Mouse (Mus musculus) myocyte (in vitro differentiated cells): ENCODE results near the gene Ccer1.

Source experiments
- CEBPB ChIP-seq: IDR thresholded peaks from 2 replicates; pipeline ENCODE4 v1.6.1; 2011; ENCODE audit warnings: mild to moderate bottlenecking, moderate library complexity; ENCODE audit not compliant: poor library complexity, insufficient read depth, severe bottlenecking
- E2F4 ChIP-seq: IDR thresholded peaks from one replicate; pipeline ENCODE4 v1.6.1; 2011; ENCODE audit warnings: mild to moderate bottlenecking, control low read depth, moderate library complexity; ENCODE audit not compliant: insufficient read depth
- MAX ChIP-seq: IDR thresholded peaks from one replicate; pipeline ENCODE4 v1.6.1; 2011; ENCODE audit warnings: low read depth, mild to moderate bottlenecking, control low read depth
- MYOD1 ChIP-seq, 3 experiments: IDR thresholded peaks; one replicate each; pipeline ENCODE4 v1.6.1; 2011; ENCODE audit warnings: control low read depth in 2 of 3, low read depth in 2 of 3, mild to moderate bottlenecking in 2 of 3, moderate library complexity in 1 of 3; ENCODE audit not compliant: insufficient read length in 2 of 3, control insufficient read depth in 1 of 3
- POLR2A ChIP-seq: IDR thresholded peaks from one replicate; pipeline ENCODE4 v1.6.1; 2011; ENCODE audit warnings: low read depth, mild to moderate bottlenecking, control low read depth, moderate library complexity; ENCODE audit not compliant: insufficient read length
- POLR2AphosphoS2 ChIP-seq: IDR thresholded peaks from one replicate; pipeline ENCODE4 v1.6.1; 2011; ENCODE audit warnings: low read depth, control low read depth; ENCODE audit not compliant: insufficient read length
- REST ChIP-seq: IDR thresholded peaks from one replicate; pipeline ENCODE4 v1.6.1; 2011; ENCODE audit warnings: mild to moderate bottlenecking, control low read depth, moderate library complexity; ENCODE audit not compliant: insufficient read depth, insufficient read length
- TCF12 ChIP-seq: IDR thresholded peaks from one replicate; pipeline ENCODE4 v1.6.1; 2011; ENCODE audit warnings: mild to moderate bottlenecking, control low read depth; ENCODE audit not compliant: poor library complexity, insufficient read depth, severe bottlenecking
- TCF3 ChIP-seq: IDR thresholded peaks from one replicate; pipeline ENCODE4 v1.6.1; 2011; ENCODE audit warnings: low read depth, control low read depth; ENCODE audit not compliant: insufficient read length
- USF1 ChIP-seq: IDR thresholded peaks from one replicate; pipeline ENCODE4 v1.6.1; 2011; ENCODE audit warnings: low read depth, mild to moderate bottlenecking, control low read depth, moderate library complexity

- no peak for TF ChIP-seq MAX
- no peak for TF ChIP-seq REST
- TF ChIP-seq MYOD1 (IDR thresholded peaks at IDR 0.05; ENCODE audit: control insufficient read depth in 1 of 3, insufficient read length in 2 of 3, low read depth in 2 of 3) = no peak
- TF ChIP-seq TCF3 = no peak
- no peak for TF ChIP-seq POLR2A
- no peak for TF ChIP-seq USF1
- no peak for TF ChIP-seq TCF12
- TF ChIP-seq POLR2AphosphoS2 = no peak
- no peak for TF ChIP-seq CEBPB
- no peak for TF ChIP-seq E2F4
Measured at GRCm38 (mm10) chr10:97704562-97704961, 11.7 kb downstream of the Ccer1 start.
